Mouse (Mus musculus) midbrain, embryonic 10.5 days (tissue): Measurements from ENCODE around the gene Efcab12. TPM values are rescaled to one million over a fixed set of nuclear protein-coding genes. Genes with fewer than 3 reads are reported as not detected.

ENCODE experiments used
- DNase-seq: peaks from one replicate; pipeline ENCODE4 v3.0.0-alpha.2; 2017; ENCODE audit warnings: low spot score
- H3K27ac ChIP-seq: fragments of 300-500 bp; sonication (generic); replicated peaks from 2 replicates; pipeline ENCODE4 v1.5.1; 2016; ENCODE audit warnings: mild to moderate bottlenecking
- H3K27me3 ChIP-seq: fragments of 300-500 bp; sonication (generic); 2 replicates; pipeline ENCODE4 v1.6.1; 2016; ENCODE audit warnings: low read depth, mild to moderate bottlenecking; ENCODE audit not compliant: poor library complexity, severe bottlenecking
- H3K36me3 ChIP-seq: fragments of 300-500 bp; sonication (generic); 2 replicates; pipeline ENCODE4 v1.6.1; 2016; ENCODE audit warnings: mild to moderate bottlenecking, moderate library complexity
- H3K4me1 ChIP-seq: fragments of 300-500 bp; sonication (generic); 2 replicates; pipeline ENCODE4 v1.6.1; 2016
- H3K4me3 ChIP-seq: fragments of 300-500 bp; sonication (generic); 2 replicates; pipeline ENCODE4 v1.5.1; 2016; ENCODE audit warnings: mild to moderate bottlenecking, moderate library complexity
- H3K9me3 ChIP-seq: fragments of 300-500 bp; sonication (generic); replicated peaks from 2 replicates; pipeline ENCODE4 v1.6.1; 2016; ENCODE audit warnings: mild to moderate bottlenecking
- WGBS: fragments of 180-500 bp; shearing (Covaris S2); methylation state at CpG from one replicate; pipeline ENCODE4 v1.1.7; 2016; 5-methylcytosine and 5-hydroxymethylcytosine counted together
- microRNA-seq: library from miRNA; unstranded; fragments of <30 nt; microRNA quantifications from one replicate; pipeline ENCODE4, GENCODE M21; 2017
- polyA plus RNA-seq: library from polyadenylated mRNA; unstranded; fragments of >200 nt; fragmentation: Nextera tagmentation; extraction: Ambion mirVana; gene quantifications from 2 replicates; pipeline ENCODE4 v1.2.1, GENCODE M21; 2016

Gene Efcab12
- polyA plus RNA-seq, 1 experiment from 2014 or later, result 1.7 TPM

GRCm38 (mm10) chr6:115772201-115772600, 66.0 kb downstream of the Efcab12 start:
- Histone ChIP-seq H3K27me3 (no peaks in the 10 kb centered on the region), H3K4me3 (no peak overlapping the region), H3K4me1 (peaks cover 35% of the 10 kb centered on the region), H3K27ac (no peak overlapping the region), H3K9me3 (0 out of 2 replicates have a peak, but pooled peaks cover 4% of the 10 kb centered on the region), H3K36me3 (peaks cover 9% of the 10 kb centered on the region; the same call in 1 of the 2 replicates)
- WGBS, result 80% methylated on average over 6 of the region's 6 CpGs
- no peak for DNase-seq

DNA sequence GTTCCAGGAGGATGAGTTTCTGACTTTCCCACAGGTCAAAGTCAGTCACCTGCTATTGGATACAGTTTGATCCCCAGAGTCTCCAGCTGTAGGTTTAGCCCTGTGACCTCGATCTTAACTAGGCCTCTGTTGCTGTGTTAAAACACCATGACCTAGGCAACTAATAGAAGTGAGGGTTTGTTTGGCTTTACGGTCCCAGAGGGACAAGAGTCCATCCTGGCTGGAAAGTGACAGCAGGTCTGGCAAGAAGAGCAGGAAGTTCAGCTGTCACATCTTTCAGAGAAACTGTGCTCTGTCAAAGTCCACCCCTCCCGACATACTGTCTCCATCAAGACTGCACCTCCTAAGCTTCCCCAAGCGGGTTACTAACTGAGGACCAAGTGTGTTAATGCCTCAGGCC, 67.4 kb downstream of the Efcab12 start:
- no peaks in the 10 kb centered on the region for H3K36me3 ChIP-seq
- H3K4me1 ChIP-seq, result peaks cover 24% of the 10 kb centered on the region
- no peaks in the 10 kb centered on the region for H3K27me3 ChIP-seq
- H3K4me3 ChIP-seq, result no peak overlapping the region
- H3K9me3 ChIP-seq, result 0 out of 2 replicates have a peak, but pooled peaks cover 4% of the 10 kb centered on the region
- 75% methylated on average over 4 of the region's 4 CpGs for WGBS
- no peak for DNase-seq
- no peak overlapping the region for H3K27ac ChIP-seq

DNA sequence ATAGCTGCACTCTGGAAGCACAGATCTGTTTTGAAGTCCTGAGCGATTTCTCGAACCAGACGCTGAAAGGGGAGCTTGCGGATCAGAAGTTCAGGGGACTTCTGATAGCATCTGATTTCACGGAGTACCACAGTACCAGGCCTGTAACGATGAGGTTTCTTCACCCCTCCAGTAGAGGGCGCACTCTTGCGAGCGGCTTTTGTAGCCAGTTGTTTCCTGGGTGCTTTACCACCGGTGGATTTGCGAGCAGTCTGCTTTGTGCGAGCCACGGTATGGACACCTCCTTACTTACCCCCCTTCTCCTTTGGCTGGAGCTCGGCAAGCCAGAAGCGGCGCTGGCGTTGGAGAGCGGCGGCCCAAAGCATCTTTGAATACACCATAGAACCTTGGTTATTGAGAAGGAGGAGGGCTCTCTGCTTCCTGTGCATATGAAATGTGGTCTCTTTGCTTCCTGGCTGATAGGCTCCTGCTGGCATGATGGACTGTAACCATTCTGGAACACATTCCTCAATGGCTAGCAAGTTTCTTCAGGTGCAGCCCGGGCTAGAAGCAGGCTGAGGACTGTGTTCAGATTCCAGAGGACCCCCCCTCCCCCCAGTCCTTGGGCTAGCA, 68.0 kb downstream of the Efcab12 start:
- Histone ChIP-seq H3K27ac (no peak overlapping the region), H3K9me3 (0 out of 2 replicates have a peak, but pooled peaks cover 4% of the 10 kb centered on the region), H3K27me3 (no peaks in the 10 kb centered on the region), H3K4me1 (peaks cover 17% of the 10 kb centered on the region), H3K4me3 (no peak overlapping the region), H3K36me3 (no peaks in the 10 kb centered on the region)
- no peak for DNase-seq
- WGBS, result 87% methylated on average over 20 of the region's 20 CpGs

- Histone ChIP-seq H3K27me3 (no peaks in the 10 kb centered on the region), H3K4me3 (no peak overlapping the region), H3K4me1 (peaks cover 24% of the 10 kb centered on the region), H3K27ac (no peak overlapping the region), H3K36me3 (no peaks in the 10 kb centered on the region), H3K9me3 (0 out of 2 replicates have a peak, but pooled peaks cover 4% of the 10 kb centered on the region)
- 90% methylated on average over 4 of the region's 4 CpGs for WGBS
- DNase-seq, result no peak
Measured at GRCm38 (mm10) chr6:115768207-115768606, 70.0 kb downstream of the Efcab12 start.

GRCm38 (mm10) chr6:115767357-115767756, 70.9 kb downstream of the Efcab12 start:
- no peak overlapping the region for H3K27ac ChIP-seq
- no peaks in the 10 kb centered on the region for H3K27me3 ChIP-seq
- H3K4me3 ChIP-seq, result no peak overlapping the region
- WGBS, result 49% methylated on average over 9 of the region's 9 CpGs
- 0 out of 2 replicates have a peak, but pooled peaks cover 3% of the 10 kb centered on the region for H3K9me3 ChIP-seq
- no peak for DNase-seq
- peaks cover 33% of the 10 kb centered on the region for H3K4me1 ChIP-seq
- H3K36me3 ChIP-seq, result no peaks in the 10 kb centered on the region

DNA sequence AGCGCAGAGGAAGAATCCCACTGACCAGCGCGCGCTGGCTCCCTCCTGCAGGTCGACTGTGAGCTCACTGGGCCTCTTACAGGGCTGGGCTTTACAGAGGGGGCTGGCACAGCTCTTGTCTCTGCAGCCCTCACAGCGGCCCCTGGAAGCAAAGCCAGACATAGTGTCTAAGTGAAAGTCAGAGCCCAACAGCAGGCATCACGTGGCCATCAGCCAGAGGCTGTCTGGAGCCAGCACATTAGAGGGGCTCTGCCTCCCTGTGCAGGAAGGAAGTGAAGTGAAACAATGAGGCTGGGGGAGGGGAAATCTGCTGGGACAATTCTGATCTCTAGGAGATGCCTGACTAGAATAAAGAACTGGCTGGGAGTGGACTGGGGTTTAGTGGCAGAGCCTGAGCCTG, 74.0 kb downstream of the Efcab12 start:
- peak; percentile 82 for DNase-seq
- Histone ChIP-seq H3K27me3 (no peaks in the 10 kb centered on the region), H3K27ac (peak overlapping the region; percentile 88), H3K4me3 (peak overlapping the region; percentile 26; the same call in 1 of the 2 replicates), H3K4me1 (peaks cover 56% of the 10 kb centered on the region), H3K9me3 (no peaks in the 10 kb centered on the region), H3K36me3 (no peaks in the 10 kb centered on the region)
- WGBS, result 12% methylated on average over 7 of the region's 7 CpGs

GRCm38 (mm10) chr6:115761995-115762756, 76.0 kb downstream of the Efcab12 start, which contains the start of gene Tmem40:
Gene Tmem40 (minus strand): TSS chr6:115762410.
- Histone ChIP-seq H3K4me1 (peaks cover 56% of the 10 kb centered on the region), H3K36me3 (no peaks in the 10 kb centered on the region), H3K9me3 (no peaks in the 10 kb centered on the region), H3K4me3 (peak within 1 kb of the TSS; percentile 35), H3K27me3 (no peaks in the 10 kb centered on the region), H3K27ac (peak within 1 kb of the TSS; percentile 88)
- DNase-seq, result peak; percentile 72
- 2% methylated on average over 9 of the region's 9 CpGs for WGBS

GRCm38 (mm10) chr6:115760982-115761381, 77.2 kb downstream of the Efcab12 start:
- Histone ChIP-seq H3K27me3 (no peaks in the 10 kb centered on the region), H3K4me3 (no peak overlapping the region), H3K9me3 (no peaks in the 10 kb centered on the region), H3K36me3 (no peaks in the 10 kb centered on the region), H3K27ac (peak overlapping the region; percentile 88; the same call in 1 of the 2 replicates), H3K4me1 (peaks cover 54% of the 10 kb centered on the region)
- no peak for DNase-seq
- 57% methylated on average over 4 of the region's 4 CpGs for WGBS

Small RNA genes lying within 50 kb of the gene (microRNA-seq; reads per million reads assigned to microRNA genes)
- gene Mir7660, result 2.7 reads per million

Other genes with a start within 250 kb of the Efcab12 start
- 0.10 and 0.15 TPM in 2 replicates for gene Mkrn2os, start 245.8 kb downstream of the Efcab12 start, polyA plus RNA-seq
- gene Mkrn2, start 236.5 kb downstream of the Efcab12 start, polyA plus RNA-seq, result 25.7 and 30.0 TPM in 2 replicates
- gene Raf1, start 161.8 kb downstream of the Efcab12 start, polyA plus RNA-seq, result 114 and 123 TPM in 2 replicates
- 1.6 and 1.9 TPM in 2 replicates for gene Tmem40, start 76.0 kb downstream of the Efcab12 start, polyA plus RNA-seq
- 56.3 and 57.3 TPM in 2 replicates for gene Cand2, start 63.9 kb downstream of the Efcab12 start, polyA plus RNA-seq
- 1,558 and 1,869 TPM in 2 replicates for gene Rpl32, start 29.7 kb downstream of the Efcab12 start, polyA plus RNA-seq
- gene Mbd4, start 15.0 kb upstream of the Efcab12 start, polyA plus RNA-seq, result 29.6 and 32.3 TPM in 2 replicates
- gene Ift122, start 15.1 kb upstream of the Efcab12 start, polyA plus RNA-seq, result 26.8 and 29.6 TPM in 2 replicates
- gene Rho, start 93.3 kb upstream of the Efcab12 start, polyA plus RNA-seq, result 0.17 and 0.20 TPM in 2 replicates
- gene H1foo, start 106.5 kb upstream of the Efcab12 start, polyA plus RNA-seq, result not detected in 2 replicates
- gene Plxnd1, start 156.6 kb upstream of the Efcab12 start, polyA plus RNA-seq, result 18.1 and 18.9 TPM in 2 replicates